Mouse (Mus musculus) midbrain, embryonic 12.5 days (tissue): ENCODE measurements around the gene Itga6. TPM values are rescaled to one million over a fixed set of nuclear protein-coding genes. Genes with fewer than 3 reads are reported as not detected.

Experiments
- ATAC-seq: fragments of 200-750 bp; cut with Nextera tagmentation; 2 replicates; pipeline ENCODE4 v1.8.0; 2017; ENCODE audit warnings: low read depth, moderate TSS enrichment, moderate library complexity; ENCODE audit not compliant: low FRiP score
- H3K27ac ChIP-seq: fragments of 300-500 bp; sonication (generic); replicated peaks from 2 replicates; pipeline ENCODE4 v1.5.1; 2016; ENCODE audit warnings: mild to moderate bottlenecking
- H3K27me3 ChIP-seq: fragments of 300-500 bp; sonication (generic); 2 replicates; pipeline ENCODE4 v1.6.1; 2016; ENCODE audit warnings: mild to moderate bottlenecking
- H3K36me3 ChIP-seq: fragments of 300-500 bp; sonication (generic); 2 replicates; pipeline ENCODE4 v1.6.1; 2016
- H3K4me1 ChIP-seq: fragments of 300-500 bp; sonication (generic); 2 replicates; pipeline ENCODE4 v1.6.1; 2016
- H3K4me2 ChIP-seq: fragments of 300-500 bp; sonication (generic); replicated peaks from 2 replicates; pipeline ENCODE4 v1.6.1; 2016; ENCODE audit warnings: mild to moderate bottlenecking, moderate library complexity
- H3K4me3 ChIP-seq: fragments of 300-500 bp; sonication (generic); 2 replicates; pipeline ENCODE4 v1.5.1; 2016; ENCODE audit warnings: mild to moderate bottlenecking
- H3K9ac ChIP-seq: fragments of 300-500 bp; sonication (generic); replicated peaks from 2 replicates; pipeline ENCODE4 v1.6.1; 2016; ENCODE audit warnings: mild to moderate bottlenecking, moderate library complexity
- H3K9me3 ChIP-seq: fragments of 300-500 bp; sonication (generic); 2 replicates; pipeline ENCODE4 v1.6.1; 2016; ENCODE audit warnings: mild to moderate bottlenecking
- WGBS: fragments of 180-500 bp; shearing (Covaris S2); methylation state at CpG from one replicate; pipeline ENCODE4 v1.1.7; 2016; 5-methylcytosine and 5-hydroxymethylcytosine counted together
- polyA plus RNA-seq: library from polyadenylated mRNA; unstranded; fragments of >200 nt; fragmentation: Nextera tagmentation; extraction: Ambion mirVana; gene quantifications from 2 replicates; pipeline ENCODE4 v1.2.1, GENCODE M21; 2016

Itga6 gene
- polyA plus RNA-seq, 1 experiment from 2014 or later = 23.2 TPM

DNA sequence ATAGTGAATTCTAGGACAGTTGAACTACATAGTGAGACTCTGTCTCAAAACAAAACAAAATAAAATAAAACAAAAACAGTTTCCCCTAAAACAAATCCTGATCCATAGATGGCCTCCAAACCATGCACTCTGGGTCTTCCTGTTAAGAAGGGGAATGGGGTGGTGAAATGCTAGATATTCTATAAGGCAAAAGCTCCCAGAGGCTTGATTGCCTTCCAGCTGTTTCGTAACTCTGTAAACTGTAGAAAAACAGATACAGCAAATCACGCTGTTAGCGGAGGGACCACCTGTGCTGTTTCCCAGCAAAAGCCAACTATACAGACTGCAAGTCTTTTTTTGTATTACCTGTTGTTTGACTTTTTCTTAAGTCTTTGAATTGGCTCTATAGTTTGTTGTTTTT is 121.6 kb downstream of the Itga6 start:
- Histone ChIP-seq H3K27me3 (peaks cover 5% of the 10 kb centered on the region; the same call in 1 of the 2 replicates), H3K4me2 (no peak overlapping the region), H3K27ac (no peak overlapping the region), H3K36me3 (no peaks in the 10 kb centered on the region), H3K4me1 (no peaks in the 10 kb centered on the region), H3K9me3 (no peaks in the 10 kb centered on the region), H3K9ac (no peak overlapping the region), H3K4me3 (no peak overlapping the region)
- ATAC-seq = no peak
- 79% methylated on average over 3 of the region's 3 CpGs for WGBS

DNA sequence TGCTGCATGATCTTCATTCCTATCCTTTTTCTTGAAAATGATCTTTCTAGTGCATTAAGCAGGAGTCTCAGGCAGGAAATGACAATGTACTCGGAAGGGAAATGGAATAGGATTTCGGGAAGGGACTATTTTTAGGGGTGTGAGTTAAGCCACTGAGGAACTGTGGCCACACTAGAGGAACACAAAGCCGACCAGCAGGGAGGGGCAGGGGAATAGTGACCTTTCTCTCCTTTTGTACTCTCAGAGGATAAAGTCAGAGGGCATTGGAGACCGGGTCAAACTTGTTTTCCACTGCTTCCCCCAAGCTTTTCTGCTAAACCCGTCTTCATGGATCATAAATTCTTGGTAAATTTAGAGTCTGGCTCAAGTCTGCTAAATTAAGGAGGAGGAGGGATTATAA is 122.1 kb downstream of the Itga6 start:
- WGBS = 7% methylated on average over 5 of the region's 5 CpGs
- no peaks in the 10 kb centered on the region for H3K36me3 ChIP-seq
- H3K9me3 ChIP-seq = no peaks in the 10 kb centered on the region
- no peak overlapping the region for H3K4me2 ChIP-seq
- peaks cover 7% of the 10 kb centered on the region; the same call in 1 of the 2 replicates for H3K27me3 ChIP-seq
- ATAC-seq = no peak
- H3K27ac ChIP-seq = no peak overlapping the region
- no peak overlapping the region for H3K4me3 ChIP-seq
- H3K4me1 ChIP-seq = no peaks in the 10 kb centered on the region
- no peak overlapping the region for H3K9ac ChIP-seq

DNA sequence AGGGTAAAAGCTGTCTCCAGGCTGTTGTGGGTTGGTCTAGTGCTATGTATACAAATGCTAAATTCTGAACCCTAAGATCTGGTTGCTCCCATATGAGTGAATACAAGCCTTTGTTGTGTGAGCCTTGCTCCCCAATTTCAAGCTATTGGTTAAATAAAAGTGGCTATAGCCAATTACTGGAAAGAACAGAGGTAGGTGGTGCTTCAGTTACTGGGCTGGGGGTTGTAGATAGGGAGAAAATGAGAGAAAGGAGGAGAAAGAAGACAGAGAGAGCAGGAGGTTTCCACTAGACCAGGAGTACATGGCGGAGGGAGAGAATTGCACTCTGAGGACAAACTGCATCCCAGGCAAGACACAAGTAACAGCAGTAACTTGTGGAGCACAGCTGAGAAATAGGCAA is 122.8 kb downstream of the Itga6 start:
- Histone ChIP-seq H3K27me3 (peaks cover 4% of the 10 kb centered on the region; the same call in 1 of the 2 replicates), H3K4me1 (no peaks in the 10 kb centered on the region), H3K4me2 (no peak overlapping the region), H3K36me3 (no peaks in the 10 kb centered on the region), H3K4me3 (no peak overlapping the region), H3K9me3 (no peaks in the 10 kb centered on the region), H3K9ac (no peak overlapping the region), H3K27ac (no peak overlapping the region)
- ATAC-seq = no peak
- 96% methylated on average over 1 of the region's 1 CpGs for WGBS

DNA sequence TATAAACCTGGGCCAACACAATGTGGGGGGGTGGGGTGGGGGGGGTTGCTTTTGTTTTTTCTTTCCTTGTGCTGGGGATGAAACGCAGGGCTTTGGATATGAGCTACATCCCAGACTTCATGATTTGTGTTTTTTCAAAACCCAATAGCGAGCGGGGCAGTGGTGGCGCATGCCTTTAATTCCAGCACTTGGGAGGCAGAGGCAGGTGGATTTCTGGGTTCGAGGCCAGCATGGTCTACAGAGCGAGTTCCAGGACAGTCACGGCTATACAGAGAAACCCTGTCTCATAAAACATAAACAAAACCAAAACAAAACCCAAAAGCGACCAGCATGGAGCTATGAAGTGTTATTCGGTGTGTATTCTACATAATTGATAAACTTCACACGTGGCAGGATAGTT is 126.7 kb downstream of the Itga6 start:
- H3K27ac ChIP-seq = no peak overlapping the region
- no peak overlapping the region for H3K9ac ChIP-seq
- H3K9me3 ChIP-seq = no peaks in the 10 kb centered on the region
- H3K4me3 ChIP-seq = no peak overlapping the region
- H3K27me3 ChIP-seq = peaks cover 20% of the 10 kb centered on the region
- no peak for ATAC-seq
- H3K36me3 ChIP-seq = no peaks in the 10 kb centered on the region
- WGBS = 87% methylated on average over 10 of the region's 10 CpGs
- peak overlapping the region; percentile 92 for H3K4me2 ChIP-seq
- H3K4me1 ChIP-seq = 0 out of 2 replicates have a peak, but pooled peaks cover 5% of the 10 kb centered on the region

DNA sequence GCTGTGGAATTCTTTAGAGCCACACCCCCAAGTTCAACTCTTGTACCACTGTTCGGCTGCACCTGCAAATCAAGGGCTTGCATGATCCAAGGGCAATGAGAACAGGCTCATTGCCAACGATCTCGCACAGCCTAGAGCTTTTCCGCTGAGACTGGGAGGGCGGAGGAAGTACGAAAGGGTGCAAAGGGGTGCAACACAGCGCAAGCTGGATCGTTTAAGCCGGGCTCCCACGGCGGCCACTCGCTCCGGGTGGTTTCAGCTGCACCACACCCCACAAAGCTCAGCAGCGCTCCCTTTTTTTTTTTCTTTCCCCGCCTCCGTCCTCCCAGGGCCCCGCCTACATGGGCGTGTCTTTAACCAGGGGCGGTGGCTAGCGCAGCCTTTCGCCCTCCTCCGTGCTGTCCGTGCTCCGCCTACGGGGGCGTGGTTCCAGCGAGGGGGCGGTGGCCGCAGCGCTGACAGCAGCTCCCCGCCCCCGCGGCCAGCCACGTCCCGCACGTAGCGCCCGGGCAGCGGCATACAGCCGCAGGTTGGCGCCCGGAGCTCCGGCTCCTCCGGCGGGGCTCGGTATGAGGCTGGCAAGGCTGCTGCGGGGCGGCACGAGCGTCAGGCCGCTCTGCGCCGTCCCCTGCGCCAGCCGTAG is 127.5 kb downstream of the Itga6 start, which contains the start of gene Pdk1:
Gene Pdk1 (plus strand): TSS at position 424 of the 643 bp plus-strand sequence.
- peak within 1 kb of the TSS; percentile 65 for H3K9ac ChIP-seq
- 0 out of 2 replicates have a peak, but pooled peaks cover 5% of the 10 kb centered on the region for H3K4me1 ChIP-seq
- peaks cover 20% of the 10 kb centered on the region for H3K27me3 ChIP-seq
- peak within 1 kb of the TSS; percentile 70 for H3K4me3 ChIP-seq
- no peaks in the 10 kb centered on the region for H3K9me3 ChIP-seq
- 1% methylated on average over 52 of the region's 55 CpGs for WGBS
- no peaks in the 10 kb centered on the region for H3K36me3 ChIP-seq
- H3K27ac ChIP-seq = peak within 1 kb of the TSS; percentile 72
- peak; percentile 98 for ATAC-seq
- H3K4me2 ChIP-seq = peak within 1 kb of the TSS; percentile 92

DNA sequence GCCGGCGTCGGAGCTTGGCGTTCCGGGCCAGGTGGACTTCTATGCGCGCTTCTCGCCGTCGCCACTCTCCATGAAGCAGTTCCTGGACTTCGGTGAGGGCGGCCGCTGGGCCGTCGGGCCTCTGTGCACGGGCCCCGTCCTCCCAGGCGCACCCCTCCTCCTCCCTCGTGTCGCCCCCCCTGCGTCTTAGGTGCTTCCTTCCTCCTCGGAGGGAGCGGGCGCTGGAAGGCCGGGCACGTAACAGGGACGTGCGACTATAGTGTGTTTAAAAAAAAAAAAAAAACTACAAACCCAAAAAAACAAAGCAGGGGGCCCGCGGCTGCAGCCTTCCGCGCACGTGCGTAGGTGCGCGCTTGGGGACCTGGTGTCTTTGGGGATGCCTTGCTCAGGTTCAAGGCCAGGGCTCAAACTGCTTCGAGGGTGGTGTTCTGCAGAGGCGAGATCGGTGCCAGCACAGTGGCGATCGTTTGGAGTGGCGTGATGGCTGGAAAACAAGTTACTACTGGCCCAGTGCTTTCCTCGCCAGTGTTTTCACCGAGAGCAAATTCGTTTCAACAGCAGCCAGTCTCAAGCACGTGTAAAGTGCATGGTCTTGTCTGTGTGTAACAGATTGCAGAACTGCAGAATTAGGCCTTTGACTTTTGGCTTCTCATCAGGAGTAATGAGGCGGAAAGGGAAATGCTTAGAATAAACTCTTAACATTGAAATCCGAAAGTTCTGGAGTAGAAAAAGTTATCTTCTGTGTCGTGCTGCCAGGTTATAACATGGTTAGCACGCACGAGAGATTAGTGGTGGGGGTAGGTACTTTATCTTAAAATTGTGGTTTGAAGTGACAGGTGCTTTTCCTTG is 128.3 kb downstream of the Itga6 start:
- H3K27me3 ChIP-seq = peaks cover 20% of the 10 kb centered on the region
- H3K9me3 ChIP-seq = no peaks in the 10 kb centered on the region
- peak overlapping the region; percentile 92 for H3K4me2 ChIP-seq
- H3K4me3 ChIP-seq = peak overlapping the region; percentile 70
- H3K4me1 ChIP-seq = 0 out of 2 replicates have a peak, but pooled peaks cover 5% of the 10 kb centered on the region
- WGBS = 5% methylated on average over 50 of the region's 51 CpGs
- H3K27ac ChIP-seq = peak overlapping the region; percentile 72
- peak; percentile 76 for ATAC-seq
- peak overlapping the region; percentile 65 for H3K9ac ChIP-seq
- H3K36me3 ChIP-seq = no peaks in the 10 kb centered on the region

DNA sequence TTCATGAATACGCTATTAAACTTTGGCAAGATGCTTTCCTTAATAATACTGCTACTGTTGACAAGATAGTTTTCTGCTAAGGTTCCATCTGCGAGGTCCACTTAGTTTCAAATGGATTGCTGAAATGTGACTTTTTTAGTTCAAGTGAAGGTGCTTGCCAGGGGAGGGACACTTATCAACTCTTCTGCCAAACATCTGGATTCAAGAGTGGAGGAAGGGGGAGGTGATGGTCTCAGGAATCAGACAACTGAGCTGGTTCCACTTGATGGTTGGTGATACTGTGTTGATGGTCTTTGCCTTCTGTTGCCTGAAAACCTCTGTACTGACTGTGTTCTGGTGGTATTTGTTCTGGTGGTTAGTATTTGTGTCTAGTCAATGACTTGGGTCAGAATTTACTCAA is 129.0 kb downstream of the Itga6 start:
- H3K4me3 ChIP-seq = no peak overlapping the region
- H3K4me2 ChIP-seq = peak overlapping the region; percentile 92

DNA sequence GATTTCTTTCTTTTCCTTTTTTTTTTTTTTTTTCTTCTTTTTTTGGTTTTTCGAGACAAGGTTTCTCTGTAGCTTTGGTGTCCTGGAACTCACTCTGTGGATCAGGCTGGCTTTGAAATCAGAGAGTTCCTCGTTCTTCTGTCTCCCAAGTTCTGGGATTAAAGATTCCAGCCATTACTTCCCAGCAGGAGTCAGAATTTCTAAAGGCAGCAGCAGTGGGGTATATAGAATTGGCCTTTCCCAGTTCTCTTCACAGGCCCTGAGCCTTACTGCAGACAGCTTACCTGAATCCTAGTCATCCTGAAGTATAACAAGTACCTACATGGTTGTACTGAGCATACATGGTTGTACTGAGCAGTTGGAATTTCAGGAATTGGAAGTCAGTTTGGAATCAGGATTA is 129.4 kb downstream of the Itga6 start:
- Histone ChIP-seq H3K4me1 (0 out of 2 replicates have a peak, but pooled peaks cover 5% of the 10 kb centered on the region), H3K27ac (no peak overlapping the region), H3K9me3 (no peaks in the 10 kb centered on the region), H3K9ac (no peak overlapping the region), H3K4me3 (no peak overlapping the region), H3K4me2 (no peak overlapping the region), H3K27me3 (peaks cover 20% of the 10 kb centered on the region), H3K36me3 (no peaks in the 10 kb centered on the region)
- ATAC-seq = no peak
- 34% methylated on average over 2 of the region's 2 CpGs for WGBS

More for the DNA sequence above, 129.0 kb downstream of the Itga6 start:
- 81% methylated on average over 2 of the region's 2 CpGs for WGBS
- no peak overlapping the region for H3K9ac ChIP-seq
- H3K9me3 ChIP-seq = no peaks in the 10 kb centered on the region
- H3K36me3 ChIP-seq = no peaks in the 10 kb centered on the region
- H3K4me1 ChIP-seq = 0 out of 2 replicates have a peak, but pooled peaks cover 5% of the 10 kb centered on the region
- ATAC-seq = no peak
- peaks cover 20% of the 10 kb centered on the region for H3K27me3 ChIP-seq
- H3K27ac ChIP-seq = no peak overlapping the region

DNA sequence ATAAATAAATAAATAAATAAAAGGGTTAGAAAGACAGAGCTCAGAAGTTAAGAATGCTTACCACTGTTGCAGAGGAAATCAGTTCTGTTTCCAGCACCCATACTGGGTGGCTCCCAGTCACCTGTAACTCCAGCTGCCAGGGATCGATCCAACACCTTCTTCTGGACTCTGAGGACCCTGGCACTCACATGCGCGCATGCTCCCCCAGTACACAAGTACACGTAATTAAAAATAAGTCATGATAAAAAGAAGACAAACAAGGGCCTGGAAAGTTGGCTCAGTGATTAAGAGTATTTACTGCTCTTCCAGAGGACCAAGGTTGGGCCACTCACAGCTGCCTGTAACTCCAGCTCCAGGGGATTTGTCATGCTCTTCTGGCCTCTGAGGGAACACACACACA is 132.4 kb downstream of the Itga6 start:
- Histone ChIP-seq H3K4me2 (no peak overlapping the region), H3K27ac (no peak overlapping the region), H3K27me3 (peaks cover 16% of the 10 kb centered on the region), H3K4me3 (no peak overlapping the region), H3K36me3 (no peaks in the 10 kb centered on the region), H3K4me1 (0 out of 2 replicates have a peak, but pooled peaks cover 5% of the 10 kb centered on the region), H3K9ac (no peak overlapping the region), H3K9me3 (no peaks in the 10 kb centered on the region)
- ATAC-seq = no peak
- WGBS = 92% methylated on average over 4 of the region's 4 CpGs

DNA sequence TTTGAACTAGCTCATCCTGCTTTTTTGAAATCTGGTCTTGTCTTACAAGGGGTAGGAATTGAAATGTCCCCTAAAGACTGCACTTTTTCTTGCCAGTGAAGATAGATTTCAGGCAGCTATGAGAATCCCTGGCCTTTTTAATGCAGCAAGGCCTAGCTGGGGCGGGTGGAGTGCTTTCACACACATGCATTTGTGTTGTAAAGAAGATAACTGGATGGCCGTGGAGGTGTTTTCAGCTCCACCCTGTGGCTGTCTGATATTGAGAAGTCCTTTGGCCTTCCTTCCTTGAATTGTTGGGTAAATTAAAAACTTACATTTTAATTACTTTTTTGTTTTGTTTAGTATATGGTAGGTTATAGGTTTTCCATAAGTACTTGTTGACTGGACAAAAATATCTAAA is 133.0 kb downstream of the Itga6 start:
- Histone ChIP-seq H3K27me3 (peaks cover 16% of the 10 kb centered on the region), H3K4me2 (no peak overlapping the region), H3K9me3 (no peaks in the 10 kb centered on the region), H3K9ac (no peak overlapping the region), H3K36me3 (no peaks in the 10 kb centered on the region), H3K4me1 (0 out of 2 replicates have a peak, but pooled peaks cover 5% of the 10 kb centered on the region), H3K27ac (no peak overlapping the region), H3K4me3 (no peak overlapping the region)
- ATAC-seq = no peak
- WGBS = 88% methylated on average over 2 of the region's 2 CpGs

DNA sequence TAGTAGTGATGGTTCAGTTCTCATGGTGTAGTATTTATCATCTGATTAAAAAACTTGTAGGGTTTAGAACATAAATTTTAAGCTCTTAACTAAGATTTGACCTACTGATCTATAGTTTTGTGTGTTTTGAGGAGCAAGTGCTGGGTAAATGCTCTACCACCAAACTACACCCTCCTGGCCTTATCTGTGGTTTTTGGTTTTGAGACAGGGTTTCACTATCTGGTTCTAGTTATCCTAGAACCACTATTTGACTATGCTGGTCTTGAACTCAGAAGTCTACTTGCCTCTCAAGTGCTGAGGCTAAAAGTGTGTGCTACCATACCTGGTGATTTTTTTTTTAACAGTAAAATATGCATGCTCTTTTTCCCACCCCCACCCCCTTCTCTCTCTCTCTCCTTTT is 133.5 kb downstream of the Itga6 start:
- Histone ChIP-seq H3K4me1 (0 out of 2 replicates have a peak, but pooled peaks cover 2% of the 10 kb centered on the region), H3K4me2 (no peak overlapping the region), H3K9me3 (no peaks in the 10 kb centered on the region), H3K4me3 (no peak overlapping the region), H3K27me3 (peaks cover 13% of the 10 kb centered on the region), H3K9ac (no peak overlapping the region), H3K27ac (no peak overlapping the region), H3K36me3 (no peaks in the 10 kb centered on the region)
- no peak for ATAC-seq
